Mouse (Mus musculus) small intestine, adult 2 months (tissue): ENCODE measurements around the gene Dennd2a.

Experiments used
- CTCF ChIP-seq: fragments of 200-500 bp; IDR thresholded peaks from 2 replicates; pipeline ENCODE4 v1.5.1; 2012; ENCODE audit warnings: low read depth, mild to moderate bottlenecking, control low read depth, inconsistent platforms, low read length, moderate library complexity, mixed read lengths; ENCODE audit not compliant: insufficient replicate concordance, insufficient read length; ENCODE audit errors: extremely low read depth
- POLR2A ChIP-seq: fragments of 200-500 bp; IDR thresholded peaks from 2 replicates; pipeline ENCODE4 v1.6.1; 2012; ENCODE audit warnings: low read depth, mild to moderate bottlenecking, control low read depth, inconsistent platforms, low read length, moderate library complexity

DNA sequence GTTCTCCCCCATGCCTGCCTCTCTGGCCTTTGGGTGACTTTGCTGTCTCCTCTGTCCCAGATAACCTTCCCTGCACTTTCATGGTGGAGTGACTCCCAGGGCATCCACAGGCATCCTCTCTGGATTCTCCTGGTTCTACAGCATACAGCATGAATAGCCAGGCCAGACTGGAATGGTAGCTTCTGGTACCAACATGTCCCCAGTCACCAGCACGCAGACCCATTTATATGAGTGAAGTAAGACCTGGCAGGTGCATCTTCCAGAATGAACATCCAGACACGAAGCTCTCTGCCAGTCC is 2.1 kb downstream of the Dennd2a start:
- TF ChIP-seq POLR2A (no peak), CTCF (no peak)
